Mouse (Mus musculus) C2C12 (cell line): ENCODE results near the gene Klhl11. TPM values are rescaled to one million over a fixed set of nuclear protein-coding genes. Genes with fewer than 3 reads are reported as not detected.

Experiments
- H3K27me3 ChIP-seq: one replicate; pipeline ENCODE4 v1.6.1; 2011; ENCODE audit not compliant: control insufficient read depth, insufficient read depth, insufficient read length
- H3K36me3 ChIP-seq: one replicate; pipeline ENCODE4 v1.6.1; 2011; ENCODE audit not compliant: control insufficient read depth, insufficient read depth
- H3K4me3 ChIP-seq: one replicate; pipeline ENCODE4 v1.5.1; 2011; ENCODE audit warnings: mild to moderate bottlenecking, control low read depth; ENCODE audit not compliant: poor library complexity, insufficient read depth, severe bottlenecking
- H3K79me2 ChIP-seq: one replicate; pipeline ENCODE4 v1.6.1; 2011; ENCODE audit not compliant: control insufficient read depth, insufficient read depth
- H3K79me3 ChIP-seq: one replicate; pipeline ENCODE4 v1.6.1; 2011; ENCODE audit warnings: low read depth, control low read depth
- H3ac ChIP-seq: one replicate; pipeline ENCODE3; 2011; ENCODE audit warnings: low read depth; ENCODE audit not compliant: control insufficient read depth, insufficient read length
- CEBPB ChIP-seq: IDR thresholded peaks from one replicate; pipeline ENCODE4 v1.6.1; 2011; ENCODE audit warnings: low read depth, mild to moderate bottlenecking, control low read depth, moderate library complexity
- CTCF ChIP-seq: IDR thresholded peaks from one replicate; pipeline ENCODE4 v1.5.1; 2011; ENCODE audit not compliant: control insufficient read depth, insufficient read depth, insufficient read length
- FOSL1 ChIP-seq: IDR thresholded peaks from one replicate; pipeline ENCODE4 v1.8.0; 2011; ENCODE audit warnings: mild to moderate bottlenecking, low read length; ENCODE audit not compliant: poor library complexity, insufficient read depth, severe bottlenecking
- MAX ChIP-seq: IDR thresholded peaks from one replicate; pipeline ENCODE4 v1.6.1; 2011; ENCODE audit warnings: mild to moderate bottlenecking, control low read depth
- MYOD1 ChIP-seq: IDR thresholded peaks from one replicate; pipeline ENCODE4 v1.6.1; 2011; ENCODE audit warnings: low read depth; ENCODE audit not compliant: control insufficient read depth, insufficient read length
- MYOG ChIP-seq: IDR thresholded peaks from one replicate; pipeline ENCODE4 v1.6.1; 2011; ENCODE audit not compliant: control insufficient read depth, insufficient read length; ENCODE audit errors: extremely low read depth
- USF1 ChIP-seq: IDR thresholded peaks from one replicate; pipeline ENCODE4 v1.6.1; 2011; ENCODE audit warnings: low read depth, mild to moderate bottlenecking, control low read depth, moderate library complexity
- long read RNA-seq, 2 experiments: library from polyadenylated mRNA; unstranded; transcript quantifications; one replicate each; pipeline ENCODE4 v2.0.0; 2019 to 2020
- polyA plus RNA-seq: library from polyadenylated mRNA; unstranded; fragments of >200 nt; fragmentation: generic; extraction: Trizol; gene quantifications from one replicate; pipeline ENCODE4 v1.2.1, GENCODE M21; 2012; ENCODE audit warnings: missing spikeins

Gene Klhl11
- 4.4 TPM for polyA plus RNA-seq
- long read RNA-seq, experiment 1, partial matches to known transcripts = 0 of 1 reads
- long read RNA-seq, experiment 1, other reads (novel, unspliced or antisense) = 1 of 1 reads
- long read RNA-seq, experiment 2, transcript Klhl11-201 (2 exons, 2,393 nt) = major isoform, 34 of 35 reads
- long read RNA-seq, experiment 2, partial matches to known transcripts = 0 of 35 reads
- long read RNA-seq, experiment 2, other reads (novel, unspliced or antisense) = 1 of 35 reads

DNA sequence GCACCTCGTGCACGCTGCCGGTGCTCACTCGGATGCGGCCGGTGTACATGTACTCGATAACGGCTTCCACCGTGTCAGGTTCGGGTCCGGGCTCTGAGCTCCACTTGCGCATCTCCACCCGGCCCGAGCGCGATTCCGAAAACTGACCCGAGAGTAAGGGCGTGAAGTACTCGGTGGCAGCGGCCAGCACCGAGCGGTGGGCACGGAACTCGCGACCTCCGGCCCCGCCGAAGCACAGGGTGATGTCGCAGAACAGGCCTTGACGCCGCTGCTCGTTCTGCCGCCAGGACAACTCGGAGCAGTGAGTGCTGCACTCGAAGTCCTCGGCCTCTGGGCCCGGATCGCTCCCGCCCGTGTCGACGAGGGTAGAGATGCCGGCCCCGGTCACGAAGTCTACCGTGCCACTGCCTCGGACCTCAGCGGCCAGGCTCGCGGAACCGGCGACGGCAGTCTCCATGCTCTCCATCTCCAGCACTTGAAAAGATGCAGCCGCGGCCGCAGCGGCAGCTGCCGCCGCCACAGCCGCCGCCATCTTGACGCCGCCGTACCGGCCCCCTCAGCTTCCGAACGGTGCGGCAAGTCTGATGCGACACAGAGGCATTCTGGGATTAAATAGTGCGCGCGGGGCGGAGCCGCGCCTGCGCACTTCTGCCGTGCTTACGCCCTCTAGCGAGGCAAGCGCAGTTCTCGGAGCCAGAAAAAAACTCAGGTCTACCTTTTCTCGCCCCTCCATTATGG lies at the start of gene Klhl11:
Klhl11 (minus strand) TSS at position 545 of the 738 bp plus-strand sequence.
- H3K79me2 ChIP-seq = peaks cover 52% of the 10 kb centered on the region
- no peak for TF ChIP-seq USF1
- peak; percentile 67 for TF ChIP-seq MAX
- no peak for TF ChIP-seq CEBPB
- no peak for TF ChIP-seq MYOD1
- peak; percentile 74 for TF ChIP-seq CTCF
- H3K27me3 ChIP-seq = no peaks in the 10 kb centered on the region
- peaks cover 50% of the 10 kb centered on the region for H3K79me3 ChIP-seq
- H3K36me3 ChIP-seq = peaks cover 18% of the 10 kb centered on the region
- H3ac ChIP-seq = peak within 1 kb of the TSS; percentile 99
- H3K4me3 ChIP-seq = peak within 1 kb of the TSS; percentile 99

DNA sequence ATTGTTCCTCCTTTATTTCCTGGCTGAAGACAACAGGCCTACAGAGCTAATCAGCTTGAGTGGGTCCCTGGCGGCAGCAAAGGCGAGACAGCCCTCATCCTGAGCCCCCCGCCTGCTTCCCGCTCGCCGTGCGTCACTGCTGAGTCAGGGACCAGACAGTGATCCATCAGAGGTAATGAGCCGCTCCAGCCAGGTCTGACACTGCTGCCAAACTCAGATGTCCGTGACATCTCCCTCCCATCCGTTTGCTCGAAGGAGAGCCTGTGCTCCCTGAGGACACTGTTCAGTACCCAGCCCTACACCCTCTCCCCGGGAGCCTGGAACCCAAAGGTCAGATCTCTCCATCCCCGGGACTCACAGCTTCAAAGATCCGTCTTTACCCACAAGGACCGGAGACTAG lies 48.3 kb upstream of the Klhl11 start:
- H3K27me3 ChIP-seq = no peaks in the 10 kb centered on the region
- H3K36me3 ChIP-seq = peaks cover 81% of the 10 kb centered on the region
- no peak for TF ChIP-seq CTCF
- TF ChIP-seq MAX = no peak
- no peak for TF ChIP-seq CEBPB
- no peak for TF ChIP-seq MYOD1
- TF ChIP-seq FOSL1 = no peak
- TF ChIP-seq USF1 = no peak
- TF ChIP-seq MYOG = no peak
- peaks cover 37% of the 10 kb centered on the region for H3K79me2 ChIP-seq
- H3ac ChIP-seq = no peak overlapping the region
- peaks cover 15% of the 10 kb centered on the region for H3K79me3 ChIP-seq
- no peak overlapping the region for H3K4me3 ChIP-seq

DNA sequence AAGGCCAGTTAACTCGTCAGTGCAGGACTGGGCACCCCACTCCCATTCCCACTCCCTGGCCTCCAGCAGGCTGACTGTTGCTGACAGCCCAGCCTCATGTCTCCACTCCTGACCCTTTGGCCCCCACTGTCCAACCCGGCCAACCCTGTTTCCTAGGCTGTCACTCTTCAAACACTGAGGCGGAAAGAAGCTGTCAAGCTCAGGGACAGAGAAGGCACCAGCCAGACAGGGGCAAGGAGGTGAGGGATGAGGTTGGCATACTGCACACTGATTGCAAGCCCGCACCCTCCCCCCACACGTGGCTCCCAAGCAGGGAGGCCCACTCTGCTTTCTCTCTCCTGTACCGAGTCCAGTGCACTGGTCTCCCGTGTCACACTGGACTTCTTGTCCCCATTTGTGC lies 46.6 kb upstream of the Klhl11 start:
- Histone ChIP-seq H3ac (no peak overlapping the region), H3K36me3 (peaks cover 97% of the 10 kb centered on the region), H3K27me3 (no peaks in the 10 kb centered on the region), H3K79me2 (peaks cover 20% of the 10 kb centered on the region), H3K79me3 (peaks cover 2% of the 10 kb centered on the region), H3K4me3 (peak overlapping the region; percentile 2)
- no peak for TF ChIP-seq FOSL1
- TF ChIP-seq MYOG = no peak
- TF ChIP-seq USF1 = no peak

DNA sequence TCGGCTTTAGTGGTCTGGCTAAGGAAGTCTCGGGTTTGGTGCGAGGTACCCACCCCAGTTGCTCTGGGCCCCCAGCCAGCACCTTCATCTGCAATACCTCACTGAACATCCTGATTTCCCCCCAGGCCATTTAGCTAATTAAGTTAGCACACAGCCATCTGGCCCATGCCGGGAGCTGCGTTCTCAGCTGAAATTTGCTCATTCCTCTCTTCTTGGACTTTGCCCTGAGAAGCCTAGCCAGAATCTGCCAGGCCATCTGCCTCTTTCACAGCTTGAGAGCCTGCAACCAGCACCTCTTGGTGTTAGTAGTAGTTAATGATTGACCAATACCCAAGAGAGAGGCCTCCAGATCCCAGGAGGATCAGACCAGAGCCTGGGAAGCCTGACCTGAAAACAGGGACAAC lies 45.6 kb upstream of the Klhl11 start:
- Histone ChIP-seq H3ac (no peak overlapping the region), H3K36me3 (peaks cover 99% of the 10 kb centered on the region), H3K79me2 (peaks cover 11% of the 10 kb centered on the region), H3K4me3 (no peak overlapping the region), H3K27me3 (no peaks in the 10 kb centered on the region), H3K79me3 (peaks cover 2% of the 10 kb centered on the region)
- TF ChIP-seq MAX = no peak
- TF ChIP-seq CEBPB = no peak
- TF ChIP-seq MYOG = no peak
- TF ChIP-seq MYOD1 = no peak
- TF ChIP-seq CTCF = no peak
- no peak for TF ChIP-seq USF1
- no peak for TF ChIP-seq FOSL1

DNA sequence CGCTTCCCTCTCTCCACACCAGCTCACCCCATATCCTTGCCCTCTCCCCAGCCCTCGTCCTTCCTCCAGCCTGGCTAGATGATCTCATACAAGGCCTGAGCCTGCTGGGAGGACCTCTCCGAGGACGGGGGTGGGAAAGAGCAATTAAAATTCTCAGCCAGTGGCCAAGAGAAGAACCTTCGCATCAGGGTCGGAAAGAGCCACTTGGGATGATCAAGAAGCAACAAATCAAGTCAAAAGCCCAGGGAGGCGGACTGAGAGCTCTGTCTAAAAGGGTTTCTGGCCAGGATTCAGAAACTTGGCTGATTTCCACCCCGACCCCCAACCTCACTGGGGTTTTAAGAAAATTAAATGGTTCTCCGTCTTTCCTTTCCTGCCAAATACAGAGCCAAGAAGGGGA lies 43.8 kb upstream of the Klhl11 start:
- peaks cover 99% of the 10 kb centered on the region for H3K36me3 ChIP-seq

DNA sequence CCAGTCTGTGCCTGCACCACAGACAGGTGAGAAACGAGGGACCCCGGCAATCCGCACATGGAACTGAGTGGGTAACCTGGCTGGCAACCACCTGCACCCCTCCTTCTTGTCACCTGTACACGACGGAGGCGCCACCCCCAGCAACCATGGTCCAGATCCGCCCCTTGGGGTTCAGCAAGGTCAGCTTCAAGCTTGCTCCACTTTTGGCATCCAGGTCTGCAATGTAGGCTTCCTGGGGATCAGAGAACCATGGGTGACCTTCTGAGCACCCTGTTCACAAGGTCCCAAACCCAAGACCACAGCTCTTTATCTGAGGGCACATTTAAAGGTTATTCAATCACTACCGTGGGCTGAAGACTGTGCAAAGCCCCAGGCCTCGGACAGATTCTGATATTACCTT lies 43.2 kb upstream of the Klhl11 start:
- Histone ChIP-seq H3K36me3 (peaks cover 99% of the 10 kb centered on the region), H3ac (no peak overlapping the region), H3K79me2 (peaks cover 7% of the 10 kb centered on the region), H3K4me3 (no peak overlapping the region), H3K27me3 (no peaks in the 10 kb centered on the region), H3K79me3 (peaks cover 2% of the 10 kb centered on the region)
- TF ChIP-seq USF1 = no peak
- TF ChIP-seq MAX = no peak
- TF ChIP-seq FOSL1 = no peak
- TF ChIP-seq CEBPB = no peak
- TF ChIP-seq MYOD1 = no peak
- no peak for TF ChIP-seq CTCF
- no peak for TF ChIP-seq MYOG

More for the DNA sequence above, 43.8 kb upstream of the Klhl11 start:
- peaks cover 2% of the 10 kb centered on the region for H3K79me3 ChIP-seq
- peaks cover 7% of the 10 kb centered on the region for H3K79me2 ChIP-seq
- no peak overlapping the region for H3K4me3 ChIP-seq
- TF ChIP-seq MAX = no peak
- TF ChIP-seq CEBPB = no peak
- no peak for TF ChIP-seq CTCF
- TF ChIP-seq MYOD1 = no peak
- TF ChIP-seq MYOG = no peak
- no peak for TF ChIP-seq USF1
- TF ChIP-seq FOSL1 = no peak
- H3ac ChIP-seq = no peak overlapping the region
- no peaks in the 10 kb centered on the region for H3K27me3 ChIP-seq
